Mouse (Mus musculus) ES-CJ7 (cell line): ENCODE measurements around the gene Atpaf1.

Experiments used
- DNase-seq: peaks from one replicate; pipeline ENCODE4 v3.0.0; 2011; ENCODE audit warnings: low read depth, low spot score

The Atpaf1 gene

GRCm38 (mm10) chr4:115848083-115848482 is 63.5 kb downstream of the Atpaf1 start:
- DNase-seq: no peak

GRCm38 (mm10) chr4:115848990-115849677 is 64.5 kb downstream of the Atpaf1 start:
- DNase-seq: no peak

- DNase-seq: no peak
Observed at GRCm38 (mm10) chr4:115850111-115850510, 65.5 kb downstream of the Atpaf1 start.

GRCm38 (mm10) chr4:115850631-115851030 is 66.0 kb downstream of the Atpaf1 start:
- no peak for DNase-seq

GRCm38 (mm10) chr4:115851569-115851968 is 67.0 kb downstream of the Atpaf1 start:
- DNase-seq: no peak

GRCm38 (mm10) chr4:115855100-115855499 is 70.5 kb downstream of the Atpaf1 start:
- no peak for DNase-seq

- no peak for DNase-seq
Observed at GRCm38 (mm10) chr4:115855609-115856008, 71.0 kb downstream of the Atpaf1 start.

GRCm38 (mm10) chr4:115856282-115856681 is 71.7 kb downstream of the Atpaf1 start:
- no peak for DNase-seq

- no peak for DNase-seq
Observed at GRCm38 (mm10) chr4:115857293-115857883, 72.8 kb downstream of the Atpaf1 start.

GRCm38 (mm10) chr4:115863352-115863751 is 78.7 kb downstream of the Atpaf1 start:
- DNase-seq: no peak

GRCm38 (mm10) chr4:115863880-115864279 is 79.3 kb downstream of the Atpaf1 start:
- no peak for DNase-seq
